Mouse (Mus musculus) gastrocnemius, adult 18-20 months (tissue): ENCODE measurements around the gene Eif4a3. TPM values are rescaled to one million over a fixed set of nuclear protein-coding genes. Genes with fewer than 3 reads are reported as not detected.

ENCODE experiments used
- DNase-seq: peaks from one replicate; pipeline ENCODE4 v3.0.0; 2021; ENCODE audit warnings: low spot score
- long read RNA-seq, 2 experiments: library from polyadenylated mRNA; stranded (forward); transcript quantifications; one replicate each; pipeline ENCODE4 v2.0.0; 2021
- total RNA-seq, 2 experiments: library from RNA; stranded (reverse); gene quantifications; 2 replicates each; pipeline ENCODE4 v1.2.3; 2021

Eif4a3 gene
- total RNA-seq: 10 to 100 TPM; 32.2 to 43.5 TPM
- long read RNA-seq, experiment 1, transcript Eif4a3-201 (12 exons, 1,509 nt): major isoform, 60 of 65 reads
- long read RNA-seq, experiment 1, partial matches to known transcripts: 3 of 65 reads
- long read RNA-seq, experiment 1, other reads (novel, unspliced or antisense): 0 of 65 reads
- long read RNA-seq, experiment 2, transcript Eif4a3-201 (12 exons, 1,509 nt): major isoform, 62 of 65 reads
- long read RNA-seq, experiment 2, partial matches to known transcripts: 2 of 65 reads
- long read RNA-seq, experiment 2, other reads (novel, unspliced or antisense): 1 of 65 reads

DNA sequence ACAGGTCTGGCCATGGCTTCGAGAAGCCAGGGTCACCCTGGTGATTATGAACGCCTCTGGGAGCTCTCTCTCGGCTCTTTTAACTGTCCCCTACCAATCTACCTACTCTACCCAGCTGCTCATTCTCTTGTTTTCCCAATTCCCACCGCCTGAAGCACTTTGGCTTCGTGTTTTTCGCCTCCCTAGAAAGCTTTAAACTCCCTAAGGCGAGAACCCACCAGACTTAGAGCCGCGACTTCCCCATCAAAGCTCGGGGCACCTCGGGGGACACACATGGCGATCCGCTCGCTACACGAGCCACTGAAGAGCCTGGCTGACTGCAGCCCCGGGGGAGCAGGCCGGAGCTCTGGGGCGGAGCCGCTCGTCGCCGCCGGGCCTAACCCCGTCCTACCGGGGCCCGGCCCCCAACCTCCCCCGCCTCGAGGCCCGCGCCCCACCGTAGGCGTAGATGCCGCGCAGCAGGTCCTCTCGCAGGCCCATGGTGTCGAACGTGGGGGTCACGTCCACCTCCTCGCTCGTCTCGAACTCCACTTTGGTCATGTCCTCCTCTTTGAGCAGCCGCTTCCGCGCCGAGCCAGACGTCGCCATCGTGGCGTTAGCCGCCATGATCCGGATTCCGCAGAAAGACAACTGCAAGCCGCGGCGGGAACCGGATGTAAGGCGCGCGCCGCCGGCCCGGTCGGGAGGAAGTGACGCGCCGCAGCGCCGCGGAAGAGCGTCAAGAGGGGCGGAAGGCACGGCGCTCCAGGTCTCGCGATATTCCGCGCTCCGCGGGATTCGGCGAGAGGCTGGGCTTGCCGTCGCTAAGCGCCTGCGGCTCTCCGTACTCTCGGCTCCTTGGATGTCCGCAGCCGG lies at the start of gene Eif4a3:
Gene Eif4a3, minus strand, starts transcription at position 699 of the 855 bp plus-strand sequence.
- peak; percentile 95 for DNase-seq

DNA sequence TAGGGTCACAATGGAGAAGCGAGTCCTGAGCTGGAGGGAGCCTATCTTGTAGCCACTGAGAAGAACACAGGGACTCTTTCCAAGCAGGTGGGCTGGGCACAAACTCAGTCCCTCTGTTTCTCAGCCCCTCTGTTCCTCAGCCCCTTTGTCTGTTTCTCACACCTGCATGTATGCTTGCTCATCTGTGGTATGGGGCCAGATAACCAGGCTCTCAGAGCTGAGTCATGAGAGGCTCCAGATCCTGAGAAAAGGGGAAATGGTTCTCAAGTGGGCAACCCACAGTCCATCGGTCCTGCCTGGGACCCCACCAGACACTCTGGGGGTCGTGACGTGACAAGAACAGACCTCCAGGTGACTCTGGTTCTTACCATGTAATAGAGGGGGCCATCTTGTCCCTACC lies 47.2 kb upstream of the Eif4a3 start:
- DNase-seq: no peak

DNA sequence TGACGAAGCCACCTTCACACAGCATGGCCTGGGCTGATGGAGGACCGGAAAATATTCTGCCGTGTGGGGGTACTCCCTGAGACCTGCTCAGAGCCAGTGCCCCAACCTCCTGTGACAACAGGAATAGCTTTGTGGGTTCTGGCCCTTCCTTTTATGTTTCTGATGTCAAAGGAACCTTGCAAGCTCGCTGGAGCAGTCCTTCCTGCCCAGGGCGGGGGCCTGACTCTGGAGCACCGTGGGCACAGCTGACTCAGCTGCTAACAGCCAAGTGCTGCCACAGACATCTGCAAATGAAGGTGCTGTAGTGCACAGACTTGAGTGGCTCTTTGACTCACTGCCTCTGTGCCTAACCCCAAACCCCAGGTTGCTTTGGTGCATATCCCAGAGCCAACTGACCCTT lies 45.0 kb upstream of the Eif4a3 start:
- DNase-seq: no peak

- DNase-seq: peak; percentile 21
These were observed 44.3 kb upstream of the Eif4a3 start for GRCm38 (mm10) chr11:119344178-119344577.

- DNase-seq: peak; percentile 71
These were observed 39.7 kb upstream of the Eif4a3 start for GRCm38 (mm10) chr11:119339637-119340036.

GRCm38 (mm10) chr11:119339179-119339578 lies 39.3 kb upstream of the Eif4a3 start:
- no peak for DNase-seq

GRCm38 (mm10) chr11:119338271-119339059 lies 38.6 kb upstream of the Eif4a3 start:
- no peak for DNase-seq

DNA sequence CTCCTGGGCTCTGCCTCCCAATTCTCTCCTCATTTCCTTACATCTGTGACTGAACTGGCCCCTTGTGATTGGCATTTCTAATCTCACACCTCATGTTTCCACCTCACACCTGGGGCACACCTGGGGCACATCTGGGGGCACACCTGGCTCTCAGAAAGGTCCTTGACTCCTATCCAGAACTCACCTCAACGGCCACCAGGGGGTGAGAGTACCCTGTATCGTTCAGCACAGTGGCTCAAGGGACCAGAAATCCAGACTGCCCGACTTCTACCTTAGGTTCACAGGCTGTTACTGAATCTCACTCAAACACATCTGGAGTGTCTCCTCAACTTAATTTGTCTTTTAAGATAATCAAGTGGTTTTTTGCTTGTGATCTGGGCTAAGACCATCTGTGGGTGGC lies 32.1 kb upstream of the Eif4a3 start:
- DNase-seq: no peak

- DNase-seq: no peak
These were observed 30.7 kb upstream of the Eif4a3 start for GRCm38 (mm10) chr11:119330592-119330991.

GRCm38 (mm10) chr11:119325068-119325467 lies 25.2 kb upstream of the Eif4a3 start:
- DNase-seq: no peak

GRCm38 (mm10) chr11:119322521-119322920 lies 22.6 kb upstream of the Eif4a3 start:
- no peak for DNase-seq

DNA sequence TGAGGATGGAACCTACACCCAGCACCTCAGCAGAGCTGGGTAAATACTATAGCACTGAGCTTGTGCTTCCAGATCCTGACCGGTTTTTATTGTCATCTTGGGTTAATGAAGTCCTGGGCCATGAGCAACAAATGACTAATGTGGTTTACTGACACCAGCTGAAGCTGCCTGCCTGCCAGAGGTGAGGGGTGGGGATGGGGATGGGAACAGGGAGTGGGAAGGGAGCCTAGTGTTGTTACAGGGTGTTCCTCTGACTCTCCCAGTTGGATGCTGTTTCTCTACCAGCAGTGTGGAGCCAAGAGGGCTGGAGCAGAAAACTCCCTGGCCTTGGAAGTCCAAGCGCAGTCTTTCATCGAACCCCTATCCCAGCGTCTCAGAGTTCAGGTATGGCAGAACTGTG lies 16.8 kb upstream of the Eif4a3 start:
- DNase-seq: peak; percentile 61

- DNase-seq: peak; percentile 23
These were observed 14.5 kb upstream of the Eif4a3 start for GRCm38 (mm10) chr11:119314252-119314936.

- DNase-seq: no peak
These were observed 10.7 kb upstream of the Eif4a3 start for GRCm38 (mm10) chr11:119310621-119311020.

DNA sequence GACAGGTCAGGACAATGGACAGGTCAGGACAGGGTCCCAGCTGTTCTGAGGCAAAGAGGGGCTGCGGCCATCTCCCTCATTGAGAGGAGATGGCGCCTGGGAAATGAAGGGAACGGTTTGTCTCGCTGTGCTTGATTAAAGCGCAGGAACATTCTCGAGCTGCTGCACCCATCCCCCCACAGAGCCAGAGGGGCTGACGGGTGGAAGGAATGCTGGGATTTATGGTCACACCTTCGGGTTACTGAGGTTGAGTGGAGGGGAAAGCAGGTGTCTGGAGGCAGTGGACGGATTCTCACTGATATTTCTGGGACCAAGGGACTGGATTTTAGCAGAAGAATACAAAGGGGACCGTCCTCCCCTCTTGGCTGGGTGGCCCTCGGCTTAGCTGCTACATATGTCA lies 8.0 kb upstream of the Eif4a3 start:
- no peak for DNase-seq

- no peak for DNase-seq
These were observed 7.7 kb upstream of the Eif4a3 start, which contains the start of gene Card14 for GRCm38 (mm10) chr11:119307658-119307867. TSS of gene Card14 (plus strand) at chr11:119307768.

DNA sequence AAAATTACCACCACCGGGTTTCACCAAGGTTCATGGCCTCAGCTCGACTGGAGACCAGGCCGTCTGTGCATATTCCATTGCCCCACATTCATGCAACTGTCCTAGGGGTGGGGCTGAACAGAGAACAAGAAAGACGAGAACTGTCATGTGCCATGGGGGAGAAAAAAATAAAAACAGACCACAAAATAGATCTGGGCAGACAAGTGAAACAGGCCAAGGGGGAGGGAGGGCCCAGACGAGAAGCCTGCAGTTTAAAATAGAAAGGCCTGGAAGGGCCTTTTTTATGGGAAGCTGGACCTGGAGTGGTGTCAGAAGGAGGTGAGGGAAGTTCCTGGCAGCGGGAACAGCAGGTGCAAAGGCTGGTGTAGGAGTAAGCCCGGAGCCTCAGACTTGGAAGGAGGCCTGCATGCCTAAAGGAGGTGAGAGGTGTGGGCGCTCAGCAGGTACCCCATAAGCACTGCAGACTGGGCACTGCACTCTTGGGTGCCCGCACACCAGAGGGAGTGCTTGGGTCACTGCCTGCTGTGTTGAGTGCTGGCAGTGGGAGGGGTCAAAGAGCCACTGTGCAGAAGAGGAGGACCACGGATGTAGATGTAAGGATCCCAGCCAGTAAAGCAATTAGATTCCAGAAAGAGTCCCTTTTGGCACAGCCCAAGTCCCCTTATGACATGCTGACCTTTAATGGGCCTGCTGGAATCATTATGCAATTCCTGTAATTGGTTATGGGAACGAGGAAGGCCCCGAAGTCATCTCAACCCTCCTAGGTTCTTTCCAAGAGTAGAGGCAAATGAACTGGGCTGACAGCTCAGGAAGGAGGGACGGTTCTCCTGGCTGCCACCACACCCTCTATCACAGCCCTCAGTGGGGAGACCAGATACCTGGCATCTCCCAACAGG lies 7.1 kb upstream of the Eif4a3 start:
- DNase-seq: peak; percentile 21

GRCm38 (mm10) chr11:119304904-119305712 lies 5.2 kb upstream of the Eif4a3 start:
- peak; percentile 41 for DNase-seq

GRCm38 (mm10) chr11:119300986-119301385 lies 1.1 kb upstream of the Eif4a3 start:
- DNase-seq: no peak
